Mouse (Mus musculus) stomach, embryonic 16.5 days (tissue): ENCODE measurements around the gene Tub. TPM values are rescaled to one million over a fixed set of nuclear protein-coding genes. Genes with fewer than 3 reads are reported as not detected.

ENCODE experiments used
- ATAC-seq: fragments of 200-750 bp; cut with Nextera tagmentation; 2 replicates; pipeline ENCODE4 v1.8.0; 2017; ENCODE audit warnings: moderate number of reproducible peaks, moderate TSS enrichment; ENCODE audit not compliant: insufficient read depth, low FRiP score
- H3K27ac ChIP-seq: fragments of 300-500 bp; sonication (generic); 2 replicates; pipeline ENCODE4 v1.5.1; 2014; ENCODE audit warnings: low read length
- H3K27me3 ChIP-seq: fragments of 300-500 bp; sonication (generic); 2 replicates; pipeline ENCODE4 v1.6.1; 2014; ENCODE audit warnings: low read length, control low read depth, mixed read lengths; ENCODE audit not compliant: control insufficient read depth, insufficient read depth
- H3K36me3 ChIP-seq: fragments of 300-500 bp; sonication (generic); 2 replicates; pipeline ENCODE4 v1.6.1; 2014; ENCODE audit warnings: low read length; ENCODE audit not compliant: control insufficient read depth, insufficient read depth
- H3K4me1 ChIP-seq: fragments of 300-500 bp; sonication (generic); 2 replicates; pipeline ENCODE4 v1.6.1; 2014; ENCODE audit warnings: low read length, control low read depth, mixed read lengths; ENCODE audit not compliant: control insufficient read depth, insufficient read depth
- H3K4me2 ChIP-seq: fragments of 300-500 bp; sonication (generic); 2 replicates; pipeline ENCODE4 v1.6.1; 2014; ENCODE audit warnings: low read depth, low read length, mixed read lengths
- H3K4me3 ChIP-seq: fragments of 300-500 bp; sonication (generic); replicated peaks from 2 replicates; pipeline ENCODE4 v1.5.1; 2014; ENCODE audit warnings: mild to moderate bottlenecking, low read length
- H3K9ac ChIP-seq: fragments of 300-500 bp; sonication (generic); 2 replicates; pipeline ENCODE4 v1.6.1; 2014; ENCODE audit warnings: low read length
- H3K9me3 ChIP-seq: fragments of 300-500 bp; sonication (generic); replicated peaks from 2 replicates; pipeline ENCODE4 v1.6.1; 2016; ENCODE audit warnings: low read length, control low read depth; ENCODE audit not compliant: control insufficient read depth
- WGBS: fragments of 180-500 bp; shearing (Covaris S2); extraction: QIAGEN DNeasy Blood & Tissue Kit; methylation state at CpG from one replicate; pipeline ENCODE4 v1.1.7; 2014; 5-methylcytosine and 5-hydroxymethylcytosine counted together
- polyA plus RNA-seq: library from polyadenylated mRNA; unstranded; fragments of >200 nt; fragmentation: Nextera tagmentation; extraction: Ambion mirVana; gene quantifications from 2 replicates; pipeline ENCODE4 v1.2.1, GENCODE M21; 2015

Gene Tub
- polyA plus RNA-seq, 1 experiment from 2014 or later = 2.6 TPM

DNA sequence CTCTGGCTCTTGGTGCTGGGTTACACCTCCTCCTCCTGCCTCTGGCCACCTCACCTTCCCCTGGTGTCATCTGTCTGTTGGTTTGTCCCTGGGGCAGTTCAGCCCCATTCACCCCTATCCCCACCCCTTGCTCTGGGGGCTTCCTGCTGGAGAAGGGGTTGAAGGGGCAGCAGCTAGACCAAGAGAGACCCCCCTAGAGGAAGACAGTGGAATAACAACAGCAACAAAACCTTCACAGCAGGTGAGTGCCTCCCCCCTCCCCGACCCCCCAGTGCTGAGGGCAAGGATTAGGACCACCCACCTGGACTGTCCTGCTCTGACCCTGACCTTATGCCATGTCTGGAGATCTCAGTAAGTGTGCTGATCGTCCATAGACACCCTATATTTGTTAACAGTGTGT, 15.8 kb downstream of the Tub start:
- 30% methylated on average over 2 of the region's 2 CpGs for WGBS
- H3K27ac ChIP-seq = no peak overlapping the region
- no peaks in the 10 kb centered on the region for H3K36me3 ChIP-seq
- H3K4me1 ChIP-seq = no peaks in the 10 kb centered on the region
- H3K4me3 ChIP-seq = no peak overlapping the region
- no peak overlapping the region for H3K9ac ChIP-seq
- no peak overlapping the region for H3K4me2 ChIP-seq
- H3K27me3 ChIP-seq = no peaks in the 10 kb centered on the region
- H3K9me3 ChIP-seq = no peaks in the 10 kb centered on the region
- ATAC-seq = no peak

DNA sequence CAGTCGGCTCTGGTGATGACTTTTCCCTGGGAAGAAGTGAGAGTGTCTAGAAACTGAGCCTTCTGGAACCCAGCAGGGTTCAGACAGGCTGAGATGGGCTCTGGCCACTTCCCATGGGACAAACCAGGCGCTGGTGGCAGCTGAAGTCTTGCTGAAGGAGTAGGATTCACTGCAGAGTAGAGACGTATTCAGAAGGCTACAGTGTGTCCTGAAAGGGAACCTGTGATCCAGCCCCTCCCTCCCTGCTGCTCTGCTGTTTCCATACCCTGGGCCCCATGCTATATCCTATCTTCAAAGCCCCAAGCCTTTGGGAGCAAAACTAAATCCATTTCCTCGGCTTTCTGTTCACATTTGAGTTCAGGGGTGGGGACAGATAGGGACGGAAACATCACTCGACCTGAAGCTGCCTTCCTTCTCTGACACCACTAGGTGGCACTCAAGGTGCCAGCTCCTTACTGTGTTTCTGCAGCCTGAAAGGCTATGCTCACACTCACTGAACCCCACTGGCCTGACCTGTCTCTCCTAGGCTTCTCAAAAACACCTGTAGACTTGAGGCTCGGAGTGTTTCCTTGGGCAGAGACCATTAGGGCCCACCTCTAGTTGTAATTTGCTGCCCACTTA, 16.7 kb downstream of the Tub start:
- no peaks in the 10 kb centered on the region for H3K36me3 ChIP-seq
- no peaks in the 10 kb centered on the region for H3K9me3 ChIP-seq
- no peaks in the 10 kb centered on the region for H3K27me3 ChIP-seq
- no peak overlapping the region for H3K27ac ChIP-seq
- H3K4me1 ChIP-seq = no peaks in the 10 kb centered on the region
- no peak overlapping the region for H3K4me2 ChIP-seq
- 32% methylated on average over 7 of the region's 7 CpGs for WGBS
- no peak overlapping the region for H3K4me3 ChIP-seq
- peak; percentile 61; the same call in 1 of the 2 replicates for ATAC-seq
- H3K9ac ChIP-seq = no peak overlapping the region

DNA sequence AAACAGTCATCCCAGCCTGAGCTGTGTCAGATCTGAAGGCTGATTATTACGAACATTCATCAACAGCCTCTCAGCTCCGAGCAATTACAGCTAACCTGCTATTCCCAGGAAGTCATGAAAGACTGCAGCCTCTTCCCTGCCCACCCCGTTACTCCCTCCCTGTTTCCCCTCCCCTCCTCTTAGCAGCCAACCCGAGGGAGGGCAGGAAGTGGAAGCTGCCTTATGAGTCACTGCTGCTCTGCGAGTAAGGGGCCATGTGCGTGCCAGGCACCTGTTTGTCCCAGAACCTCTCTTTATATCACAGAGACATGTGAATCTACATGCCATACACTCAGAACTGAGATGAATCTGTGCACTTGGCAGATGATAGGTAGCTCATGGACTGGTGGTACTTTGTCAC, 18.1 kb downstream of the Tub start:
- Histone ChIP-seq H3K4me1 (no peaks in the 10 kb centered on the region), H3K9ac (no peak overlapping the region), H3K27me3 (no peaks in the 10 kb centered on the region), H3K4me3 (no peak overlapping the region), H3K9me3 (no peaks in the 10 kb centered on the region), H3K4me2 (no peak overlapping the region), H3K27ac (no peak overlapping the region), H3K36me3 (no peaks in the 10 kb centered on the region)
- WGBS = 31% methylated on average over 6 of the region's 6 CpGs
- no peak for ATAC-seq

DNA sequence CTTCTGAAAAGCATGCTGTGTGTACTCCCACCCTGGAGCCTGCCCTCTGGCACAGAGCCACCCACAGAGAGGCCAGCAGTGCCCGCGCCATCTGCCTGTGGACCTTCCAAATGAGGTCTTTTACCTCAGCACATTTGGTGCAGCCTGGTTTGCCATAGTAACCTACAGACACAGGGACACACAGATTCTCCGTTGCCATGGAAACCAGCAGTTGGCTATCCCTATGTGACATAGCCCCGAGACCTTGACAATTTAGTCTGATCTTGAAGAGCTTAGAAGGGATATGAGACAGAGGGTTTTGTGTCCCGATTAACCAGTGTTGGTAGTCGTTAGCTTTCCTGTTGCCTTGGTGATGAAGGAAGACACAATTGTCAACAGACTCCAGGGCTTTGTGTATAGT, 22.1 kb downstream of the Tub start:
- 65% methylated on average over 6 of the region's 6 CpGs for WGBS
- H3K4me1 ChIP-seq = no peaks in the 10 kb centered on the region
- H3K27me3 ChIP-seq = no peaks in the 10 kb centered on the region
- H3K9ac ChIP-seq = no peak overlapping the region
- H3K36me3 ChIP-seq = no peaks in the 10 kb centered on the region
- H3K4me2 ChIP-seq = no peak overlapping the region
- no peak overlapping the region for H3K4me3 ChIP-seq
- no peaks in the 10 kb centered on the region for H3K9me3 ChIP-seq
- ATAC-seq = no peak
- no peak overlapping the region for H3K27ac ChIP-seq

DNA sequence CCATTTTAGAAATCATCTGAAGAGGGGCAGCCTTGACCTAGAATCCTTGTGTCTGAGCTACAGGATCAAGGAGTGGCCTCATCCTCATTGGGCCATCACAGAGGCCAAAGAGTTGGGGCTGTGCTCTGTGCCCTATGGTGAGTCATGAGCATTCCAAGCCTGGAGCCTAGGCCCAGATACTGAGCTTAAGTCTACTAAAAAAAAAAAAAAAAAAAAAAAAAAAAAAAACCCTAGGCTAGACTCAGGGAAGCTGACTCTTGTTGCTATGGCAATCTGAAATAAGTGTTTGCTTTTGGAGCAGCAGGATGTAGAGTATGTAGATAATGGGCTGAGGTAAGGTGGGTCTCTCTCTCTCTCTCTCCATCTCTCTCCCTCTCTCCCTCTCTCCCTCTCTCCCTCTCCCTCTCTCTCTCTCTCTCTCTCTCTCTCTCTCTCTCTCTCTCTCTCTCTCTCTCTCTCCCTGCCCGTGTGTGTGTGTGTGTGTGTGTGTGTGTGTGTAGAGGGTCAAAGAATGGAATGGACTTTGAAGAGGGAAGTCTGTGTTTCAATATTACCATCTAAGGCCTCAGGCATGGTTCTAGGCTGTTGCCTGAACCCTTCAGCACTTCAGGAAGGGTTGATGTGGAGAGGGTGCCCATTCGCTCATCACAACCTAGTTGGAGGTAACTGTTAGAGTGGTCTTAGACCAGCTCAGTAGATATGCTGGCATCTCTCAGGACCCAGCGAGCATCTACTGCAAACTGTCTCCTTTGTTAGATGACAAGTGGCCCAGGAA, 36.0 kb downstream of the Tub start:
- H3K4me1 ChIP-seq = no peaks in the 10 kb centered on the region
- H3K9me3 ChIP-seq = no peaks in the 10 kb centered on the region
- no peak overlapping the region for H3K4me3 ChIP-seq
- H3K27me3 ChIP-seq = no peaks in the 10 kb centered on the region
- ATAC-seq = no peak
- H3K36me3 ChIP-seq = no peaks in the 10 kb centered on the region
- no peak overlapping the region for H3K27ac ChIP-seq
- WGBS = 81% methylated on average over 2 of the region's 3 CpGs
- H3K4me2 ChIP-seq = no peak overlapping the region
- no peak overlapping the region for H3K9ac ChIP-seq

DNA sequence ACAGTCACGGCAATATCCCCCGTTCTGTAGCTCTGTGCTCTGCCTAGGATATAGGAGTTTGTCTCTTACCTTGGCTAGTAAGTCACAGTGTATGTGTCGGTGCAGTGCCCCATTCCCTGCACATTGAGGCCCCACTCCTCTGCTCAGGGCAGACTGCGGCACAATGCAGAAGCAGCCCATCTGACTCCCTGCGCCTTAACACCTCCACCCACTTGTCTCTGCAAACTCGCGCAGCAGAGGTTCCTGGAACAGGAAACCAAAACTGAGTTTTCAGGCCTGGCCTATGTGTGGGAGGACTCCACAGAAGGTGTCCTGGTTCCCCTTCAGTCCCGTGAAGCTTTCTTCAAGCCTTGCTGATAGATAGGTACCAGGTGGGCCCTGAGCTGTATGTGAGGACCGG, 41.1 kb downstream of the Tub start:
- no peaks in the 10 kb centered on the region for H3K9me3 ChIP-seq
- H3K4me3 ChIP-seq = no peak overlapping the region
- no peaks in the 10 kb centered on the region for H3K4me1 ChIP-seq
- H3K4me2 ChIP-seq = no peak overlapping the region
- no peak for ATAC-seq
- WGBS = 78% methylated on average over 9 of the region's 9 CpGs
- no peak overlapping the region for H3K27ac ChIP-seq
- H3K27me3 ChIP-seq = no peaks in the 10 kb centered on the region
- no peak overlapping the region for H3K9ac ChIP-seq
- no peaks in the 10 kb centered on the region for H3K36me3 ChIP-seq

DNA sequence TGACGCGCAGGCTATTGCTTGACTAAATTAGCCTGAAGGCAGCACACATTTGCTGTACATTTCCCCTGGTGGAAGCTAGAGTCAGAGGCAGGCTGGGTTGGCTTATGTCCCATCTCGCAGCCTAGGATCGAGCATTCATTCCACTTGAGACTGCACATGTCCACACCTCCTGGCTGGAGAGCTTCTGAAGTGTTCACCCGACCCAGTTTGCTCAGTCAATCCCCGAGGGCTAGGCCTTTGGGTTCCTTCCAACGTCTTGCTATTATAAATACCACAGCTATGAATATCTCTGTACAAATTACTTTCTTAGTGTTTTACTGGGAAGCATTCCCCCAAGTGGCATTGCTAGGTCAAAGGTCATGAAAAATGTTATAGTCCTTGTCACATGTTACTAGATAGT, 43.1 kb downstream of the Tub start:
- no peaks in the 10 kb centered on the region for H3K4me1 ChIP-seq
- no peaks in the 10 kb centered on the region for H3K27me3 ChIP-seq
- H3K27ac ChIP-seq = no peak overlapping the region
- H3K4me3 ChIP-seq = no peak overlapping the region
- no peak for ATAC-seq
- no peak overlapping the region for H3K4me2 ChIP-seq
- no peaks in the 10 kb centered on the region for H3K36me3 ChIP-seq
- no peak overlapping the region for H3K9ac ChIP-seq
- H3K9me3 ChIP-seq = no peaks in the 10 kb centered on the region
- WGBS = 65% methylated on average over 7 of the region's 7 CpGs

DNA sequence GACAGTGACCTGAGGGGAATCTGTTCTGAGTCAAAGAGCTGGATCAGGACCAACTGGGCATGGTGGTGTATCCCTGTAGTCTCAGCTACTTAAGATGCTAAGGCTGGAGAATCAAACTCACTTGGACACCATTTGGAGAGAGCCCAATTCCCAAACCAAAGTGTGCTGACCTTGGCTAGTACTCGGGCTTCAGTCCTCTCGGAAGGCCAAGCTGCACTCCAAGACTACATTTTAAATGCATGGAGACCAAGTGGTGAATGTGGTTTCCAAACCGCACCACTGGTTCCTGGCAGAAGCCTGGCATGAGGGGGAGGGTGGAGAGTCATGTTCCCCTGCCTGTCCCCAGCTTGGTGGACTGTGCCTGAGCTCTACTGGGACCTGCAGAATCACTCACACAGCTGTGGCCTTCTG, 43.7 kb downstream of the Tub start:
- ATAC-seq = no peak
- Histone ChIP-seq H3K9ac (no peak overlapping the region), H3K36me3 (no peaks in the 10 kb centered on the region), H3K4me1 (no peaks in the 10 kb centered on the region), H3K4me3 (no peak overlapping the region), H3K27ac (no peak overlapping the region), H3K27me3 (no peaks in the 10 kb centered on the region), H3K9me3 (no peaks in the 10 kb centered on the region), H3K4me2 (no peak overlapping the region)
- WGBS = 76% methylated on average over 3 of the region's 3 CpGs

DNA sequence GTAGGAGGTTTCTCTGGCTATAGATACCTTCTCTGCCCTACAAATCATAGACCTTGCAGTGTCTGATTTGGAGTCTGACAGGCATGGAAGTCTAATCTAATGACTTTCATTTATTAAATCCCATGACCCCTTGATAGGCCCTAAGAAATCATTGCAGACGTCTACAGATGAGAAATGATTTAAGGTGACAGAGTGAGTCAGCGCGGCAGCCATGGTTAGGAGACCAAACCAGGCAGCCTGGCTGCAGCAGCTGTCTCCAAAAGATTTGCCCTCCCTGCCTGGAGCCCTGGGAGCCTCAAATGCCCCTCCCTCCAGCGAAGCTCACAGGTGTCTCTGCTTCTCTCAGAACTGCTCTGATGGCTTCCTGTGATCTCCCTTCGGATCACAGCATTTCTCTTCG, 46.0 kb downstream of the Tub start:
- Histone ChIP-seq H3K36me3 (no peaks in the 10 kb centered on the region), H3K4me1 (no peaks in the 10 kb centered on the region), H3K9ac (no peak overlapping the region), H3K4me3 (no peak overlapping the region), H3K27ac (no peak overlapping the region), H3K4me2 (no peak overlapping the region), H3K9me3 (no peaks in the 10 kb centered on the region), H3K27me3 (no peaks in the 10 kb centered on the region)
- ATAC-seq = no peak
- 58% methylated on average over 6 of the region's 6 CpGs for WGBS
